Mouse (Mus musculus) CH12.LX (cell line): ENCODE data around the gene 4930415O20Rik.

ENCODE experiments used
- E2F4 ChIP-seq: IDR thresholded peaks from 2 replicates; pipeline ENCODE4 v1.6.1; 2011; ENCODE audit warnings: low read depth, low read length, improper control_type of control experiment; ENCODE audit not compliant: insufficient replicate concordance
- MAX ChIP-seq: IDR thresholded peaks from 2 replicates; pipeline ENCODE4 v1.6.1; 2011; ENCODE audit warnings: low read length, improper control_type of control experiment
- MXI1 ChIP-seq: IDR thresholded peaks from 2 replicates; pipeline ENCODE4 v1.6.1; 2011; ENCODE audit warnings: mild to moderate bottlenecking, low read depth, low read length, improper control_type of control experiment
- NELFE ChIP-seq: IDR thresholded peaks from 2 replicates; pipeline ENCODE4 v1.6.1; 2011; ENCODE audit warnings: low read depth, low read length, improper control_type of control experiment
- POLR2A ChIP-seq: IDR thresholded peaks from 2 replicates; pipeline ENCODE4 v1.6.1; 2011; ENCODE audit warnings: low read depth, mild to moderate bottlenecking, improper control_type of control experiment, low read length
- SIN3A ChIP-seq: IDR thresholded peaks from 2 replicates; pipeline ENCODE4 v1.6.1; 2012; ENCODE audit warnings: low read length, improper control_type of control experiment, inconsistent platforms

DNA sequence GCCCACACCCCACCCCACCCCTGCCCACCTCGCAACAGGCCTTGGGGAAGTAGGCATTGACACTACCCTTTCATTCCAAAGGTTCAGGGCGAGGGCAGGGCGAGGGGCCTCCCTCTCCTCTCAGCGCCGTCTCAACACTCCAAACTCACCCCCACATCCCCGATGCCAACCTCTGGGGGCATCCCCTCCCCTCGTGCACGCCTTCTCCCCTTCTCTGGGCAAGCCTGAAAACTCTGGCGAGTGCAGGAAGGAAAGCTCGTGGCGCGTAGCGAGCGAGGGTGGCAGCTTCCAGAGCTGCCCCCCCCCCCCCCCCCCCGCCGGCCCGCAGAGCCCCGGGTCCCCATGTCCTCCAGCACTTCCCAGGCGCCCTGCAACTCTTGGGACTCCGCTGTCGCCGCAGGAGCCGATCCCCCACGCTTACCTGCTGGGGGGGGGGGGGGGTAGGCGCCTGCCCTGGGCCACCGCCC, 38.0 kb downstream of the 4930415O20Rik start:
- TF ChIP-seq NELFE (no peak), E2F4 (no peak), POLR2A (no peak), SIN3A (no peak), MXI1 (no peak), MAX (no peak)
